Mouse (Mus musculus) kidney, postnatal 25 days (tissue): ENCODE data around the gene Rgs14.

ENCODE experiments used
- DNase-seq, 2 experiments: peaks; one replicate each; pipeline ENCODE4 v3.0.0; 2021; ENCODE audit warnings: mixed read lengths in 2 of 2

Rgs14 gene

GRCm38 (mm10) chr13:55369531-55370114, at the start of gene Rgs14:
Rgs14 (plus strand) TSS chr13:55369732.
- DNase-seq: no peak

- no peak for DNase-seq
These were observed 49.5 kb upstream of the Rgs14 start, which contains the start of gene Prelid1 for GRCm38 (mm10) chr13:55319931-55320533. Prelid1 (plus strand) TSS chr13:55320500.

GRCm38 (mm10) chr13:55321434-55322129, 48.0 kb upstream of the Rgs14 start, which contains the start of gene Rab24:
Rab24 (minus strand) TSS chr13:55321946.
- peak; percentile 90 to 93 for DNase-seq

GRCm38 (mm10) chr13:55322130-55322825, 47.3 kb upstream of the Rgs14 start:
- DNase-seq: peak; percentile 71 to 83

- no peak for DNase-seq
These were observed 43.9 kb upstream of the Rgs14 start for GRCm38 (mm10) chr13:55325596-55325995.

- DNase-seq: no peak
These were observed 42.4 kb upstream of the Rgs14 start for GRCm38 (mm10) chr13:55327169-55327568.

- DNase-seq: peak; percentile 86 to 90
These were observed 41.9 kb upstream of the Rgs14 start for GRCm38 (mm10) chr13:55327633-55328032.

- DNase-seq: no peak
These were observed 41.4 kb upstream of the Rgs14 start for GRCm38 (mm10) chr13:55328171-55328570.

GRCm38 (mm10) chr13:55328641-55329040, 40.9 kb upstream of the Rgs14 start:
- no peak for DNase-seq

GRCm38 (mm10) chr13:55329109-55329682, 40.3 kb upstream of the Rgs14 start:
- DNase-seq: no peak

- DNase-seq: peak; percentile 81 to 90
These were observed 39.6 kb upstream of the Rgs14 start, which contains the start of gene Mxd3 for GRCm38 (mm10) chr13:55329683-55330566. Mxd3 (minus strand) TSS chr13:55329823.

- DNase-seq: no peak
These were observed 38.7 kb upstream of the Rgs14 start for GRCm38 (mm10) chr13:55330567-55331400.

GRCm38 (mm10) chr13:55332331-55332730, 37.2 kb upstream of the Rgs14 start:
- DNase-seq: no peak

- no peak for DNase-seq
These were observed 33.8 kb upstream of the Rgs14 start for GRCm38 (mm10) chr13:55335701-55336100.

GRCm38 (mm10) chr13:55337341-55337975, 32.1 kb upstream of the Rgs14 start:
- peak in 1 of 2 experiments; percentile 20 for DNase-seq

GRCm38 (mm10) chr13:55338131-55339054, 31.1 kb upstream of the Rgs14 start:
- DNase-seq: peak; percentile 31 to 55

GRCm38 (mm10) chr13:55339259-55339658, 30.3 kb upstream of the Rgs14 start:
- no peak for DNase-seq

- no peak for DNase-seq
These were observed 27.1 kb upstream of the Rgs14 start for GRCm38 (mm10) chr13:55342469-55342868.

- DNase-seq: no peak
These were observed 25.2 kb upstream of the Rgs14 start for GRCm38 (mm10) chr13:55344286-55344685.
